Mouse (Mus musculus) heart, adult 2 months (tissue): Measurements from ENCODE around the gene Fkbp5. TPM values are rescaled to one million over a fixed set of nuclear protein-coding genes. Genes with fewer than 3 reads are reported as not detected.

Experiments used
- DNase-seq, 2 experiments: peaks; one replicate each; pipeline ENCODE4 v3.0.0; 2021
- H3K27ac ChIP-seq: fragments of 200-600 bp; 2 replicates; pipeline ENCODE4 v1.8.1; 2022
- H3K27me3 ChIP-seq: fragments of 200-500 bp; 2 replicates; pipeline ENCODE4 v1.6.1; 2012; ENCODE audit warnings: mild to moderate bottlenecking, low read length, inconsistent platforms, mixed read lengths; ENCODE audit not compliant: control insufficient read depth, insufficient read depth
- H3K36me3 ChIP-seq: fragments of 200-500 bp; 2 replicates; pipeline ENCODE4 v1.6.1; 2012; ENCODE audit warnings: low read length, inconsistent platforms; ENCODE audit not compliant: control insufficient read depth, insufficient read depth
- H3K4me1 ChIP-seq: fragments of 200-500 bp; 2 replicates; pipeline ENCODE4 v1.6.1; 2011; ENCODE audit warnings: low read length; ENCODE audit not compliant: control insufficient read depth, insufficient read depth
- H3K4me3 ChIP-seq: fragments of 200-600 bp; 2 replicates; pipeline ENCODE4 v1.8.1; 2022
- H3K79me2 ChIP-seq: fragments of 200-500 bp; replicated peaks from 2 replicates; pipeline ENCODE4 v1.6.1; 2012; ENCODE audit warnings: mild to moderate bottlenecking, inconsistent platforms, low read length, moderate library complexity, mixed read lengths; ENCODE audit not compliant: control insufficient read depth, insufficient read depth
- H3K9ac ChIP-seq: fragments of 200-500 bp; 2 replicates; pipeline ENCODE4 v1.6.1; 2012; ENCODE audit warnings: low read depth, mild to moderate bottlenecking, control low read depth, inconsistent platforms, low read length, mixed read lengths
- CTCF ChIP-seq: fragments of 200-600 bp; IDR thresholded peaks from 2 replicates; pipeline ENCODE4 v1.8.1; 2022; ENCODE audit warnings: antibody characterized with exemption, mild to moderate bottlenecking, moderate library complexity
- EP300 ChIP-seq: fragments of 200-500 bp; IDR thresholded peaks from 2 replicates; pipeline ENCODE4 v1.6.1; 2011; ENCODE audit warnings: low read depth, low read length, control low read depth; ENCODE audit not compliant: insufficient read depth
- POLR2A ChIP-seq: fragments of 200-500 bp; IDR thresholded peaks from 2 replicates; pipeline ENCODE4 v1.6.1; 2011; ENCODE audit warnings: mild to moderate bottlenecking, low read depth, low read length, control low read depth; ENCODE audit not compliant: insufficient read depth
- WGBS: fragments of 180-500 bp; shearing (Covaris S2); methylation state at CpG from one replicate; pipeline ENCODE4 v1.1.7; 2018; 5-methylcytosine and 5-hydroxymethylcytosine counted together
- intact Hi-C: fragments of 180-260 bp; cut with DNase I; formaldehyde crosslinking; loops from one replicate; pipeline ENCODE4 v1.15.1; 2025
- polyA plus RNA-seq: library from polyadenylated mRNA; depleted of rRNA; stranded (reverse); fragments of >200 nt; gene quantifications from 2 replicates; pipeline ENCODE4 v1.2.3, GENCODE M21; 2012
- total RNA-seq, 2 experiments: library from RNA; stranded (reverse); gene quantifications; 2 replicates each; pipeline ENCODE4 v1.2.3; 2021

The Fkbp5 gene
- total and polyA plus RNA-seq, 3 experiments, result 8.5 to 70.2 (median 63.3) TPM

GRCm38 (mm10) chr17:28484704-28485445 lies 32.5 kb downstream of the Fkbp5 start:
- no peaks in the 10 kb centered on the region for H3K36me3 ChIP-seq
- H3K9ac ChIP-seq, result peak overlapping the region; percentile 88
- WGBS, result 7% methylated on average over 30 of the region's 30 CpGs
- no peaks in the 10 kb centered on the region for H3K79me2 ChIP-seq
- H3K4me3 ChIP-seq, result peak overlapping the region; percentile 82
- no peaks in the 10 kb centered on the region for H3K27me3 ChIP-seq
- peaks cover 2% of the 10 kb centered on the region for H3K4me1 ChIP-seq
- H3K27ac ChIP-seq, result peak overlapping the region; percentile 72
- intact Hi-C loops, result loop anchor here (2.0 to 5.0 kb wide), 3 partner anchors 40 to 78 kb away; no protein-coding TSS in a partner anchor
- TF ChIP-seq EP300, result no peak
- TF ChIP-seq CTCF, result no peak
- TF ChIP-seq POLR2A, result 0 out of 2 replicates have a peak, but pooled peaks have one; percentile 20
- DNase-seq, result peak; percentile 46 to 54

- Histone ChIP-seq H3K9ac (no peak overlapping the region), H3K79me2 (no peaks in the 10 kb centered on the region), H3K27ac (no peak overlapping the region), H3K36me3 (no peaks in the 10 kb centered on the region), H3K27me3 (no peaks in the 10 kb centered on the region), H3K4me3 (no peak overlapping the region), H3K4me1 (no peaks in the 10 kb centered on the region; the same call in 1 of the 2 replicates)
- DNase-seq, result no peak
- WGBS, result 83% methylated on average over 8 of the region's 8 CpGs
- intact Hi-C loops, result no loop called here
- TF ChIP-seq CTCF (no peak), POLR2A (no peak), EP300 (no peak)
Measured at GRCm38 (mm10) chr17:28477421-28477820, 39.9 kb downstream of the Fkbp5 start.

GRCm38 (mm10) chr17:28476441-28476840 lies 40.9 kb downstream of the Fkbp5 start:
- Histone ChIP-seq H3K9ac (no peak overlapping the region), H3K27ac (no peak overlapping the region), H3K27me3 (no peaks in the 10 kb centered on the region), H3K4me3 (no peak overlapping the region), H3K79me2 (no peaks in the 10 kb centered on the region), H3K4me1 (no peaks in the 10 kb centered on the region; the same call in 1 of the 2 replicates), H3K36me3 (no peaks in the 10 kb centered on the region)
- intact Hi-C loops, result no loop called here
- DNase-seq, result no peak
- TF ChIP-seq POLR2A (no peak), CTCF (no peak), EP300 (no peak)

GRCm38 (mm10) chr17:28475593-28476325 lies 41.6 kb downstream of the Fkbp5 start:
- H3K9ac ChIP-seq, result no peak overlapping the region
- DNase-seq, result no peak
- peak; percentile 51 for TF ChIP-seq CTCF
- TF ChIP-seq EP300, result no peak
- peaks cover 2% of the 10 kb centered on the region for H3K4me1 ChIP-seq
- no peaks in the 10 kb centered on the region for H3K27me3 ChIP-seq
- intact Hi-C loops, result no loop called here
- H3K4me3 ChIP-seq, result no peak overlapping the region
- H3K27ac ChIP-seq, result no peak overlapping the region
- H3K79me2 ChIP-seq, result no peaks in the 10 kb centered on the region
- WGBS, result 89% methylated on average over 3 of the region's 3 CpGs
- H3K36me3 ChIP-seq, result no peaks in the 10 kb centered on the region

- Histone ChIP-seq H3K36me3 (no peaks in the 10 kb centered on the region), H3K27me3 (no peaks in the 10 kb centered on the region), H3K9ac (no peak overlapping the region), H3K4me1 (peaks cover 4% of the 10 kb centered on the region), H3K79me2 (no peaks in the 10 kb centered on the region), H3K4me3 (no peak overlapping the region), H3K27ac (no peak overlapping the region)
- no peak for DNase-seq
- intact Hi-C loops, result no loop called here
- WGBS, result 29% methylated on average over 5 of the region's 5 CpGs
- TF ChIP-seq EP300 (no peak), CTCF (no peak), POLR2A (no peak)
Measured at GRCm38 (mm10) chr17:28472696-28473095, 44.6 kb downstream of the Fkbp5 start.

- WGBS, result 57% methylated on average over 6 of the region's 6 CpGs
- no peak overlapping the region for H3K4me3 ChIP-seq
Measured at GRCm38 (mm10) chr17:28470876-28471275, 46.5 kb downstream of the Fkbp5 start.

More at GRCm38 (mm10) chr17:28470876-28471275, 46.5 kb downstream of the Fkbp5 start:
- no peak overlapping the region for H3K9ac ChIP-seq
- H3K79me2 ChIP-seq, result no peaks in the 10 kb centered on the region
- H3K27me3 ChIP-seq, result no peaks in the 10 kb centered on the region
- peaks cover 4% of the 10 kb centered on the region for H3K4me1 ChIP-seq
- no peak overlapping the region for H3K27ac ChIP-seq
- no peak for DNase-seq
- H3K36me3 ChIP-seq, result no peaks in the 10 kb centered on the region
- intact Hi-C loops, result no loop called here
- TF ChIP-seq EP300, result no peak
